Mouse (Mus musculus): ENCODE measurements at regions not wholly inside any gene's neighbourhood (a gene's known extent, or its start where the extent isn't known, plus 50 kb on each side); places are given as distances from the start of the nearest gene placed in this dataset.

DNA sequence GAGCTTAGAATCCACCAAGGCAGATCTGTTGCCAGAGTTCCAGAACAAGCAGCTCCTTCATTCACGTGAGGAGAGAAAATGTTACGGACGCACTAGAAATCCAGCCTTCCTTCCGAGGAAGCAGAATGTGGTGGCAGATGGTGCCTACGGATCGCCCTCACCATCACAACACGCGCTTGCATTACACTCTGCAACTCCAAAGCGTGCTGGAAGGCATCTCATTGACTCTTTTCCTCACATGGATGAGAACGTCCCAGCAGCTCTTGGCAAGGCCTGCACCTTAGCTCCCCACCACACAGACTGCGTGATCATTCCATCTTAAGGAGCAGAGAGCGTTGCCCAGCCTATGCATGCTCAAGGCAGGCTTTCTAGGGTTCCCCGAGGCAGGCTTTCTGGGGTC, 55.8 kb upstream of the Ipo5 start:
- TF ChIP-seq CTCF (IDR thresholded peaks at IDR 0.05; ENCODE audit: extremely low read depth, insufficient read depth, low read length) = no peak
- TF ChIP-seq POLR2A (IDR thresholded peaks at IDR 0.05; ENCODE audit: extremely low read depth, insufficient read depth, low read length) = no peak

Measured in cortical plate, adult 2 months (tissue).